Mouse (Mus musculus) MEL (cell line): ENCODE data around the gene Kcns1.

Source experiments
- CTCF ChIP-seq, 3 experiments: IDR thresholded peaks in 2 of 3; conservative IDR thresholded peaks in 1 of 3; 2 replicates each; pipeline ENCODE4 v1.5.1; 2011 to 2012; ENCODE audit warnings: low read length in 3 of 3, low read depth in 2 of 3, mild to moderate bottlenecking in 2 of 3, improper control_type of control experiment in 1 of 3, inconsistent platforms in 1 of 3, mixed read lengths in 1 of 3, moderate library complexity in 1 of 3; ENCODE audit not compliant: control insufficient read depth in 1 of 3, insufficient read depth in 1 of 3, poor library complexity in 1 of 3, severe bottlenecking in 1 of 3
- ELF1 ChIP-seq: IDR thresholded peaks from 2 replicates; pipeline ENCODE4 v1.6.1; 2014; ENCODE audit warnings: low read depth, mild to moderate bottlenecking, inconsistent platforms, low read length, improper control_type of control experiment, moderate library complexity
- MEF2A ChIP-seq: IDR thresholded peaks from 2 replicates; pipeline ENCODE4 v1.6.1; 2014; ENCODE audit warnings: low read depth, mild to moderate bottlenecking, inconsistent platforms, low read length, improper control_type of control experiment; ENCODE audit not compliant: poor library complexity, insufficient replicate concordance, severe bottlenecking; ENCODE audit errors: extremely low read depth
- POLR2A ChIP-seq, 2 experiments: IDR thresholded peaks; 2 replicates each; pipeline ENCODE4 v1.6.1; 2011 to 2012; ENCODE audit warnings: low read length in 2 of 2, mild to moderate bottlenecking in 2 of 2, control low read depth in 1 of 2, improper control_type of control experiment in 1 of 2, low read depth in 1 of 2, moderate library complexity in 1 of 2; ENCODE audit not compliant: control insufficient read depth in 1 of 2, insufficient read depth in 1 of 2, poor library complexity in 1 of 2
- SIN3A ChIP-seq: IDR thresholded peaks from 2 replicates; pipeline ENCODE4 v1.6.1; 2012; ENCODE audit warnings: low read length, improper control_type of control experiment, inconsistent platforms
- USF1 ChIP-seq: IDR thresholded peaks from 2 replicates; pipeline ENCODE4 v1.6.1; 2014; ENCODE audit warnings: low read depth, mild to moderate bottlenecking, inconsistent platforms, low read length, improper control_type of control experiment, moderate library complexity

DNA sequence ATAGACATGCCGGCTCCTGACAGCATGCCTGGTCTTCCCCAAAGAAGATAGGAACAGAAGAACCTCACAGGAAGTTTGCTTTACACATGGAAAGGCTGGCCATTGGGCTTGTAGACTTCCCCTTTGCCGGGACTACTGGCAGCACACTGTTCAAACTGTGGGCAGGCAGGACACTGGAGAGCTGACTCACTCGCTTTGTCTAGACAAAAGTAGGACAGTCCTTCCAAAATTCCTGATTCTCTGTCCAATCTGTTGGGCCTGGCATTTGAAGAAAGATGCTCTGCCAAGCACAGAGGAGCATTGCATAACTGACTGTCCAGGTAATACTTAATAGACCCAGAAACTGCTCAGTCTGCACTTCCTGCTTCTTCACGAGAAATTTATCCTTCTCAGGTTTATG is 35.8 kb upstream of the Kcns1 start:
- no peak for TF ChIP-seq ELF1
- TF ChIP-seq CTCF (IDR thresholded peaks at IDR 0.05 in 2 of 3, conservative IDR thresholded peaks at IDR 0.05 in 1 of 3; ENCODE audit: control insufficient read depth in 1 of 3, insufficient read depth in 1 of 3, low read depth in 2 of 3, low read length in 3 of 3, poor library complexity in 1 of 3, severe bottlenecking in 1 of 3), result no peak
- no peak for TF ChIP-seq SIN3A
- no peak for TF ChIP-seq USF1
- no peak for TF ChIP-seq POLR2A (IDR thresholded peaks at IDR 0.05; ENCODE audit: control insufficient read depth in 1 of 2, insufficient read depth in 1 of 2, low read depth in 1 of 2, low read length in 2 of 2, poor library complexity in 1 of 2)
- TF ChIP-seq MEF2A, result no peak
